Mouse (Mus musculus) testis, postnatal 10 days (tissue): ENCODE measurements around the gene Lrrc46.

Experiments
- DNase-seq: peaks from one replicate; pipeline ENCODE4 v3.0.0; 2021; ENCODE audit warnings: low spot score

Lrrc46 gene

DNA sequence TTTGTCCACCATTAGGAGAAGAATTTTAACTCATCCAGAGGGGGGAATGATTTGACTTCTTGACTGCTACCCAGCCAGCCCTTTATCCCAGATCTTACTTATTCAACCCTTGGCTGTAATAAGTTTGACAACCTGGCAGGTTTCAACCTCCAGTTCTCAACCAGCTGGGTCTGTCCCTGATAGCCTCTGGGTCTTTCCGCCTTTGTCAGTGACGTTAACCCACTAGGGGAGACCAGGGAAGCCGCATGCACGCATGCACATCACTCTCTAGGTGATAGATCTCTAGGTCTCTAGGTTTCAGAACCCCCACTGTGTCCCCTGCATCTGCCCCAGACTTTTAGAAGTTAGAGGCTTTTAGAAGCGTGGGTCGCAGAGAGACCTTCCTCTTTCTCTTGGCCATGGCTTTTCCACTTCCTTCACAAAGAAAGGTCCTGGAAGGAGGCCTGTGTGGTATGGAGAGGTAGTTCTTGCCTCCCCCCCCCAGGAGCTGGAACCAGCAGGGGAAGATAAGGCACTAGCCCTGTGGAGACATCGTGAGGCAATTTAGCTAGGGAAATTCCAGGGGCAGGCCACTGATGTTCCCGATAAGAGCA is 31.9 kb downstream of the Lrrc46 start:
- no peak for DNase-seq

DNA sequence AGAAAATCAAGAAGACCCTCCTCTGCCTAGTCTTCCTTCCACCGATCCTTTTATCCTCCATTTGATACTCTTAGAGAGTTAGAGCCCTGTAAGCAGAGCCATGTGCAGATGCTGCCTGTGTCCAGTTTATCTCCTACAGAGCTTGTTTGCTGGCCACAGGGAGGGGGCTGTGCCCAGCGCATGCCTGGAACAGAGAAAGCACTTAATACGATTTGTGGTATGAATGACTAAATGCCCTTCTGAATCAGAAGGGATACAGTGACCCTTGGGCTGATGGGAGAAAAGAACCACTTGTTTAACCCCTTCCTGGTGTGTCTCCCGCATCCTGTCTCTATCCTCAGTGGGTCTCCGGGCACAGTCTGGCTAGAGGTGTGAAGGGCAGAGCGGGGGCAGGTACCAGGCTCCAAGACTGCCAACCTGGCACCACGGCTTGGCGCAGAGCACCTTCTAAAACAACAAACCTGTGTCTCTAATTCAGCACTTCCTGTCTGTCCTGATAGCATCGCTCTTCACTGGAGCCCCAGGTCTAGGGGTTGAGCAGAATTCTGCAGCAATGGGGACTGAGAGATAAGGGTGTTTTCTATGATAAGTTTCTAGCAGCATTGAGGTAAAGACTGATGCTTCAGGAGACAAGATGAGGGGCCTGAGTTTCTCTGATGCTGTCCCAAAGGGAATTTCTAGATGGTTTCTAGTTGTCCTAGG is 34.0 kb downstream of the Lrrc46 start:
- DNase-seq, result no peak

DNA sequence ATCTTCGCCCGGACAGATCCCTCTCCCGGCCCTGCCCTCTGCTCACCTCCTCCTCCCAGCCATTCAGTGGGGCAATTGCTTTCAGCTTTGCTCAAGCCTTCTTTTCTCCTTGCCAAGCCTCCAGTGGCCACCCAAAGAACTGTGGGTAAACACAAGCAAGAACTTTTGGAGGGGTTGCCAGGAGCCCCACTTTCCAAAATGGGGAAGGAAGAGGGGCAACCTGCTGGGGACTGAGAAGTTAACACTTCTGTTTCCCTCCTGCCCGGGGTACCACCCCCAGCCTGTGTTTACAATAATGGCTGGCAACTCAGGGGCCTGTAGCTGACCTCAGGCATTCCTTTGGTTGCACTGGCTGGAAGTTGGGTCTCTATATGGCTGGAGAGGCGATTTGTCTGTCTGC is 38.0 kb downstream of the Lrrc46 start:
- DNase-seq, result no peak

DNA sequence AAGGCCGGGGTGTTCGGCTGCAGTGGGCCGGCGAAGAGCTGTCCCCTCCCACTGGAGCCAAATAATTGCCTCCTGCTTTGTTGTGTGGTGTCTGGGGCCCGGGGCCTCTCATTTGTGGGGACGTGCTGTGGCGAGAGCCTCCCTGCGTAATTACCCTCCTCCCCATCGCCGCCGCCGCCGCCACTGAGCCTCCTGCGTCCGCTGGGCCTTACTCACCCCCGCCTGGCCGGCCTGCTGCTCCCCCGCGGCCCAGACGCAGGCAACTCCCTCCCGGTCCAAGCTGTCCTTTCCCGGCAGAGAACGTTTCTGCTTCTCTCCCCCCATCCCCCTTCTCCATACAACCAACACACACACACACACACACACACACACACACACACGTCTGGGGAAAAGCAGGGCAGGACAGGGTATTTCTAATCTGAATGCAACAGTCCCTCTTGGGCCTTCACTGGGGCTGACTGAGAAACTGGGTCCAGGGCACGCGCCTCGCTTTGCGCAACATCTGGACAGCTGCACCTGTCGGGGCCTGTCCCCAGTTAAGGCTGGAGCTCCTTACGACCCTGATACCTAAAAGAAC is 43.7 kb downstream of the Lrrc46 start:
- DNase-seq, result peak; percentile 66

DNA sequence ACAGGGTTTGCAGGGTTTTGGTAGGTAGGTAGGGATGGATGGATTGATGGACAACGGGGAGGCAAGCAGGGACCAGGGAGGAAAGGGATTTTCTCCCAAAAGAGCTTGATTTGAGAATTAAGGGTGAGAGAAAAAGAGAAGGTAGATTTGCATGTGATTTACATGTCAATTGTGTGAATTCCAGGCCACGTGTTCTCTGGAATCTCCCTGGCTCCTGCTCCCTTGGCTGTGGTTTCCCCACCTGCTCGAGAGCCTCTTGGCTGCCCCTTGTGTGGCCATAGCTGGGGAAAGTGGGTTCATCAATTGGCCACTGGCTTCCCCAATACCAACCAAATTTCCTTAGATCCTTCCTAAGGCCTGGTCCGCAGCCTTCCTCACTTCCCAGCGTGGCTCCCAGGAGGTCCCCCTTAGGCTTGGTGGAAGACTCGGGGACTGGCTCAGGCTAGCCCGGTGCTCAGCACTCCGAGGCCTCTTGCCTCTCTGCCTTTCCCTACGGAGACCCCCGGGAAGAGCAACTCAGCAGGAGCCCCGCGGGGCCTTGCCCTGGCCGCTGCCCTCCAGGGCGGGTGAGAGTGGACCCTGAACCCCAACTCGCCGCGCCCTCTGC is 44.3 kb downstream of the Lrrc46 start:
- no peak for DNase-seq

DNA sequence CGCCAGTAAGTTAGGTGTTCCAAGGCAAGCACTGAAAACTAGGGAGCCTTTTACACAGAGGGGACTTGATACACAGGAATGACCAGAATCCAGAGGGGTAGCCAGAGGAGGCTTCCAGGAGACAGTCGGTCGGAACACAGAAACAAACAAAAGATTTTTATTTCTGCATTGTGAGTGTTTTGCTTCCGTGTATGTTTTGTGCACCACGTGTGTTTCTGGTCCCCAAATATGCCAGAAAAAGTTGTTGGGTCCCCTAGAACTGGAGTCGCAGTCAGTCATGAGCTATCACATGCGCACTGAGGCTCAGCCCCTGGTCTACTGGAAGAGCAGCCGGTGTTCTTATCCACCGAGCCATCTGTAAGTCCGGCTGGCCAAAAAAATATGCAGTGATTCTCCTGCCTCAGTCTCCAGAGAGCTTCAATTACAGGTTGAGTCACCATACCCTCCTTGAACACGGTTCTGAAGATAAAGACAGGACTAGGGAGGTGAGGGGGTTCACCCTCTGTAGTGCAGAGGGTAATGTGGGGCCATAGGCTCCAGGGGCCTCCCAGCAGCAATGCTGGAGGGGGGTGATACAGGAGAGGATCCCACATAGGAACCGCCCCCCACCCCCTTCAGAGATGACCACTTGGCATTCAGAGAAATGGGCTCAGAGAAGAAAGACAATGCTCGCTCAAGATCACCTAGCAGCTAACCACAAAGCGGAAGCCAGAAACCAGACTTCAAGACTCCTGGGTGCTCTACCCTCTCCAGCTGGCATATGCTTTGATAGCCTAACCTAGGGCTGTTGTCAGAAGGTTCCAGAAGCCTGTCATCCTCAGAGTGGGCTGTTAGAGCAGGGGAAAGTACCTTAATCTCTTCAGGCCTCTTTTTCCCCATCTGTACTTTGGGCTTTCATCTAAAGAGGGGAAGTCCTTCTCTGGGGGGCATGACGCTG is 45.1 kb downstream of the Lrrc46 start:
- no peak for DNase-seq

DNA sequence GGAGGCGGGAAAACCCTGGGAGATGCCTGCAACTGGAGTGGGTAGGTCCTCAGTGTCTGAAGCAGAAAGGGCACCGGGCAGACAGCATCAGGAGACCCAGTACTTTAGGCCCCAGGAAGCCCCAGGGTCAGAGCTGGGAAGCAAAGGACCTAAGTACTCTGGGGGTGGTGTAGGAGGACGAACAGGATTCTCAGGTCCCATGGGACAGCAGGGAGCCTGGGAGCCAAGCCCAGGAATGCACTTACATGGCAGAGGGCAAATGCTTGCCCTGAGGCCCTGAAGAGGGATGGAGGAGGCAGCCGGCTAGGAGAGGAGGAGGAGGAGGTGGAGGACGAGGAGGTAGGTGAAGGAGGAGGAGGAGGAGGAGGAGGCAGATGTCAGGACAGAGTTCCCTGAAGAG is 46.2 kb downstream of the Lrrc46 start:
- DNase-seq, result no peak

DNA sequence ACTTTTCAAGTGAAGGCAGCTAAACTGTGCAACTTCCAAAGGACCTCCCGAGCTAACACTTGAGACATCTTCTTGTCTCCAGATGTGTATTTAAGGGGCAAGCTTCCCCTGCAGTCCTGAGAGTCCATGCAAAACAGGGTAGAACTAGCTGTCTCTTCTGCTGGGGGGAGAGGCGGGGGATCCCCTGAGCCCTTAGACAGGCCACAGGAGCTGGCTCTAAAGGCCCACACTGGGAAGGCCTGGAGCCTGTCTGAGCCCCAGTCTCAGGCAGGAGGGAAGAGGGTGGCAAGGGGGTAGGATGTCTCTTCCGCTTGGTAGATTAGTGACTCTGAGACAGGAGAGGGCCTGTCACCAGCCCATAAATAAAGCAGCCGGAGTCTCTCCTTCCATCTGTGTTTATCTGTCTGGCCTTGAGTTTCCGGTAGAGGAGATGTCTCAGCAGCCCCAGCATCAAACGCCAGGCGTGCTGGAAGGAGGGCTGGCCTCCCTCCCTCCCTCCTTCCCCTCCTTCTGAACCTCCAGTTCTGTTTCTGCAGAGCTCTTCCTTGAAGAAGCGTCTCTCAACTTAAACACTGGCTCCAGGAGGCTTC is 48.4 kb downstream of the Lrrc46 start:
- DNase-seq, result no peak

DNA sequence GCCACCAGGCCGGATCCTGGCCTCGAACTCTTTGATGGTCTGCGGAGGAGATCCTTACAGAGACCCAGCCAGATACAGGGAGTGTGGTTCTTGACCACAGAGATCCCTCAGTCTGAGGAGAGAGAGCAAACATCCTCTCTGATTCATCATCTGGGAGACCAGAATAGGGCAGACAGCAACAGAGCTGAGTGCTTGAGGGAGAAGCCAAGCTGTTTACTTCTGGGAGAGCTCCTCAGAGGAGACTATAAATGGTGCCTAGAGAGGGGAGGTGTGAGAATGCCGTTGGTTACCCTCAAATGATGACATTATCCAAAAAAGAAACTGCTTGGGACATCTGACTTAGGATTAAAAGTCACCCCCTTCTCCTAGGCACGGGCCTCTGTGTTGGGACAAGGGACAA is 49.7 kb downstream of the Lrrc46 start:
- no peak for DNase-seq

DNA sequence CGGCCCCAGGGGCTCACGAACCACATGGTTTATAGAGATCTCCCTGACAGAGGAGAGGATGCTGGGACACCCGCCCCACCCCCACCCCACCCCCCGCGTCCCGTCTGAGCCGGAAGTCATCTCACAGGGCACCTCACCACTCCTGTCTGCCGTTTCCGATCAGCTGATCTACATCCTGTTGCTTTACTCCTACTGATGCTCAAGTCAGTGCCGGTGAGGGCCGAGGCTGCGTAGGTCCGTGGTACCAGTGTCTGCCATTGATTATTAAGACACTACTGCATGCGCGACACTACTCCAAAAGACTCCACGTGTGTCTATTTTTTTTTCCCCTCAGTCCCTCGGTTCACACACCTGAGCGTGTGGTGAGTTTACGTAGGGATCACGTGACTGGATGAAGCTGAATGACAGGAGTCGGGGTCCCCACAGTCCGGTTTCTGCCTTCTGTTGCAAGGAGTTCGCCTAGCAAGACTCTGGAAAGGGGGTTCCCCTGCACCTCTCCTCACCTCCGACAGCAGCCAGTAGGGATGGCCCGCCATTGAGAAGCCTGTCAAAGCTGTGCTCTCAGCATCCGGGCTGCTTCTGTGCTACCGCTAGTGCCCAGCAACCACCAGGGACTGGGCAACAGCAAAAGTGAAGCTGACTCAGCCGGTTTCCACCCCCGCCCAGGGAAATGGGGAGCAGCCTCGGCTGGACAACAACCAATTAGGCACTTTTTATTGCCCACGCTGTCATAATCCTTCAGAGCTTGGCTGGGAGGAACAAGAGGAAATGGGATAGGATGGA is 53.1 kb downstream of the Lrrc46 start:
- no peak for DNase-seq

DNA sequence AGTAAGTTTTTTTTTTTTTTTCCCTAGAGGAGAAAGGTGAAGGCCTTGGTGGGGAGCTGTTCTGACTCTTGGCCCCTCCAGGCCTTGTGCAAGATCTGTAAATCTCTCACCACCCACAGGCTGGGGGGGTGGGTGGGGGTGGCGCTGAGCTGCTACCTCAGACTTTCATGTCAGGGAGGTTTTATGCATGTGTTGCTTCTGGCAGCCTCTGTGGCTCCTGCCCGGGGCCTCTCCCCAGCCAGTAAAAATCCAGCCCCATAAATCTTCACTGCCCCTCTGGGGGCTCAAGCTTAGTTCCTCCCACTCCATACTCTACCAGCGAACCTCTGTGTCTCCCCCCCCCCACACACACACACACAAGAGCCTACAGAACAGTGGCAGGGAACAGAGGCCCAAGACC is 54.7 kb downstream of the Lrrc46 start:
- DNase-seq, result no peak

DNA sequence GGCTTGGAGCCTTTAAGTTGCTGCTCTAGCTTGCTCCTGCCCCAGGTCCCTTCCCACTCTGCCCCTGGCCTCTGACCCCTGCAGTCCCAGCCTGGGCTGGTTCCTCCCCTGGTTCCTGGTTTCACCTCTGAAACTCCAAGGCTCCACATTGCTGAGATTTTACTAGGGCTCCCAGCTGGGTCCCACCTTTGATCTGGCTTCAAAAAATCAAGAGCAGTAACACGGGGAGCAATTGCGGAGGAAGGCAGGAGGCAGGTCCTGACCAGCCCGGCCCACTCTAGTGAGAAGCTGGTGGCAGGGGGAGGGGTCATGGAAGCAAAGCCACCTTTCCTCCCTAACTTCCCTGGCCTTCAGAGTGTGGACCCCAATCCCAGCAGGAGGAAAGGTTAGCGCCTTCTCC is 56.3 kb downstream of the Lrrc46 start:
- no peak for DNase-seq
